Mouse (Mus musculus) heart, adult 10 weeks (tissue): ENCODE data around the gene Serpina9. TPM values are rescaled to one million over a fixed set of nuclear protein-coding genes. Genes with fewer than 3 reads are reported as not detected.

Experiments
- polyA plus RNA-seq: library from polyadenylated mRNA; stranded (reverse); fragments of 350-450 nt; fragmentation: Illumina TruSeq; extraction: RNeasy Lipid Tissue Mini Kit (QIAGEN cat#74804); gene quantifications from one replicate; pipeline ENCODE4 v1.2.3, GENCODE M21; 2014; ENCODE audit warnings: low read depth, low replicate concordance

Serpina9 gene
- polyA plus RNA-seq: 0.37 TPM

GRCm38 (mm10) chr12:104013620-104014019 lies at the start of gene Serpina9:
Serpina9 (minus strand) TSS chr12:104013755.

GRCm38 (mm10) chr12:104044343-104044742 lies 30.8 kb upstream of the Serpina9 start, which contains the start of gene Serpina12:
Serpina12 (minus strand) TSS chr12:104044443.

GRCm38 (mm10) chr12:103989857-103990256 lies 23.7 kb downstream of the Serpina9 start, which contains the start of gene Serpina11:
Serpina11 (minus strand) TSS chr12:103989957.

GRCm38 (mm10) chr12:103958798-103959197 lies 54.8 kb downstream of the Serpina9 start, which contains the start of gene Serpina1e:
Serpina1e (minus strand) TSS chr12:103958975.

Other genes with a start within 250 kb of the Serpina9 start
- gene Serpina1d, start 240.2 kb downstream of the Serpina9 start, polyA plus RNA-seq: 5.6 TPM
- gene Serpina1b, start 183.4 kb downstream of the Serpina9 start, polyA plus RNA-seq: 6.7 TPM
- gene Serpina1a, start 150.2 kb downstream of the Serpina9 start, polyA plus RNA-seq: 3.4 TPM
- gene Serpina1c, start 108.9 kb downstream of the Serpina9 start, polyA plus RNA-seq: 6.7 TPM
- 1.1 TPM for gene Serpina1e, start 54.8 kb downstream of the Serpina9 start, polyA plus RNA-seq
- not detected for gene Serpina11, start 23.8 kb downstream of the Serpina9 start, polyA plus RNA-seq
- not detected for gene Serpina12, start 30.7 kb upstream of the Serpina9 start, polyA plus RNA-seq
- not detected for gene Serpina5, start 87.4 kb upstream of the Serpina9 start, polyA plus RNA-seq
- not detected for gene Serpina3a, start 99.0 kb upstream of the Serpina9 start, polyA plus RNA-seq
- not detected for gene Serpina3b, start 114.2 kb upstream of the Serpina9 start, polyA plus RNA-seq
- 0.65 TPM for gene Serpina3c, start 140.1 kb upstream of the Serpina9 start, polyA plus RNA-seq
- not detected for gene Serpina3f, start 200.8 kb upstream of the Serpina9 start, polyA plus RNA-seq
- 0.50 TPM for gene Serpina3g, start 222.5 kb upstream of the Serpina9 start, polyA plus RNA-seq
- not detected for gene Serpina3i, start 249.4 kb upstream of the Serpina9 start, polyA plus RNA-seq